Mouse (Mus musculus): ENCODE data around the gene Csmd2. TPM values are rescaled to one million over a fixed set of nuclear protein-coding genes. Genes with fewer than 3 reads are reported as not detected.
"Not testable (repeated sequence)": the region's sequence is repeated elsewhere in the genome, so short reads cannot be mapped to it uniquely, and the experiment has no call there.

Csmd2 gene
- total RNA-seq, 2 experiments from 2014 or later = 36.9 to 49.7 TPM

DNA sequence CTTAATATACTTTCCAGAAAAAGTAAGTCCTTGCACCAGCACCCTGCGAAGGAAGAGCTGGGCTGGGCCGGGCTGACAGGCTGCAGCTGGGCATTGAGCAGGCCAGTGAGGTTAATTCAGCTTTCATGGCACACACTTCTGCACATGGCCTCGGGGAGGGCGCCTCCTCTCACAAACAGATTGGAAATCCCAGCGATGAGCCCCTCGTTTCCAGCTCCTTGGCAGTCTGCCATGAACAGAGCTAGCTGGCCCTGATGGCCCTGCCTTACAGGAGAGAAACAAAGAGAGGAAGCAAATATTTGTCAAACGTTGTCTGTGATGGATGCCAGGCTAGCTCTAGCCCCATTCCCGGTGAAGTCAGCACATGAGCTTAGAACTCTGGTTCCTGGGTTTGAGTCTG lies 463.3 kb downstream of the Csmd2 start:
- DNase-seq (ENCODE audit: extremely low spot score in 1 of 2, low spot score in 1 of 2) = peak in 1 of 2 experiments; percentile 40

DNA sequence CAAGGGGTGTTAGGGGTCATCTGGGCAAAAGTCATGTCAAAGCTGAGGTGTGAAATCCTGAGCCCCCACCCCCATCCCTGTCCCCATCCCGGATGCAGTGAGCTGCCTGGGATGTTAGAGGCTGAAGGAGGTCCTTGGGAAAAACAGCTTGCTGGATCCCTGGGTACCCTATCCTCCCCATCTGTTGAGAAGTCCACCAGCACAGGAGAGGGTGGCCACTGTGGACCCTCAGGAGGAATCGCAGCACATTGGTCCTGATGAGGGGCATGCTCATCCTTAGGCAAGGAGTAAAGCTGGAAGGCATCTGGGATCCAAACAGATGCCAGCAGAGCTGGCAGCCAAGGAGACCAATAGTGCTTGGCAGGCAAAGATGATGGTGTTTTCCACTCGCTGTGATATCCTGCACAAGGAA lies 463.7 kb downstream of the Csmd2 start:
- no peak for DNase-seq (ENCODE audit: extremely low spot score in 1 of 2, low spot score in 1 of 2)

DNA sequence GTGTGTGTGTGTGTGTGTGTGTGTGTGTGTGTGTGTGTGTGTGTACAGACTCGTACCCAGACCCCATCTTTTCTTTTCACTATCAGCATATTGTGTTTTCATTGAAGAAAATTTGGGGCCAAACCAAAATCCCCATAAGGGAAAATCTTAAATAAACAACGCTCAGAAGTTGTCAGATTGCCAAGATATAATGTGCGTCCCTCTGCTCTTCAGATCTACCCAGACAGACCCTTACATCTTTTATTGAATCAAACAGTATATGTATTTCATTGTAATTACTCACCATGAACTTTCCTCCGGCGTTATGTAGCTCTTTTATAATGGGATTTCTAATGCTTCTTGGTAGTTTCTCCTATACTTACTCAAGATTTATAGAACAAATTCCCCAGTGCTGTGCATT lies 479.1 kb downstream of the Csmd2 start:
- no peak for DNase-seq (ENCODE audit: extremely low spot score in 1 of 2, low spot score in 1 of 2)

DNA sequence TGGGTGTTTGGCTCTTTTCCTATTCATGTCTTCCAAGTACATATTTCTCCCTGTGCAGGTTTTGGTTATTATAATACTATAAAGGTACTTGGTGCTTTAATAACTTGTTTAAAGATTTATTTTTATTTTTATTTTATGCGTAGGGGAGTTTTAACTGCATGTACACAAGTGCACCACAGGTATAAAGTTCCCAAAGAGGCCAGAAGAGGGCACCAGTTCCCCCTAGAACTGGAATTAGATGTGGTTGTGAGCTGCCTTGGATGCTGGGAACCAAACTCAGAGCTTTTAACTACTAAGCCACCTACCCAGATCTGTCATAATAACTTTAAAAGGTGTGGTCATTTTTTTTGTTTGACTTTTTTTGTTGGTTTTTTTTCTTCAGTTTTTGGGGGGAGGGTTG lies 480.4 kb downstream of the Csmd2 start:
- no peak for DNase-seq (ENCODE audit: extremely low spot score in 1 of 2, low spot score in 1 of 2)

DNA sequence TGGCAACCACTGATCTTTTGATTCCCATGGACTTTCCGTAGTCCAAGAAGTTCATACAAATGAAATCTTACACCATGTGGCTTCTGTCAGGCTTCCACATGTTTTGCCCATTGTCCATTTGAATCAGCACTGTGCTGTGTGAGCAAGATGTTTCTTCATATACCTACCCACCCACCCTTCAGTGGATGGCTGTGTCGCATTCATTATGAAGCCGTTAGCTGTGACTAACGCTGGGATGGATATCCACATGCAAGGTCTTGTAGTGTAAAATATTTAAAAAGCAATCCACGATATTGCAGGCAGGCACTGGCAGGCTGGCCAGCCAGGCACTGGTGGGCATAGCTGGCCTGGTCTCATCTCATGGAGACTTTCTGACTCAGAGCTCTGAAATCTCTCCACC lies 488.6 kb downstream of the Csmd2 start:
- no peak for DNase-seq (ENCODE audit: extremely low spot score in 1 of 2, low spot score in 1 of 2)

DNA sequence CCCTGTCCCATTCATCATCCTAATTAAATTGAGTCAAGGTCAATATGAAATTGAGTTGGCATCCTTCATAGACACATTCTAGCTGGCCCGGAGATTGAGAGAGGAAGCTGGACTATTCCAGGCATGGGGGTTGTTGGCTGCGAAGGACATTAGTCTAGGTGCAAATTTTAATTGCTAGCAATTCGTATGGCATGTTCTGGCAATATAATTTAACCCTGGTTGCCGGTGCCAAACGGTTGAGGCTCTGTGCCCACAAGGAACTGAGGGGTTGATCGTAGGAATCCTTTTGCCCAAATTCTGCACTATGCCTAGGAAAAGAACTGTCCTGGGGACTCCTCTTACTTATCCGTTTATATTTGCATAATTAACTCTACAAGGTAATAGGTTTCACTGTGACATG lies 496.2 kb downstream of the Csmd2 start:
- DNase-seq (ENCODE audit: extremely low spot score in 1 of 2, low spot score in 1 of 2) = no peak

DNA sequence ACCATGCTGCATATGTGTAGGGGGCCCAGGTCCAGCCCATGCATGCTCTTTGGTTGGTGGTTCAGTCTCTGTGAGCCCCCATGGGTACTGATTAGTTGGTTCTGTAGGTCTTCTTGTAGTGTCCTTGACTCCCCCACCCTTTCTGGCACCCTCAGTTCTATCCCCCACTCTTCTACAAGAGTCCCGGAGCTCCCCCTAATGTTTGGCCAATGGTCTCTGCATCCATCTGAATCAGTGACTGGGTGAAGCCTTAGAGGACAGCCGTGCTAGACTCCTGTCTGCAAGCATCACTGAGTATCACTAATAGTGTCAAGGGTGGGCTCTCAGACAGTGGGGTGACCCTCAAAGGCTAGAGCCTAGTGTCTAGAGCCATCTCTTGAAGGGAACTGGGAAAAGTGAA lies 497.0 kb downstream of the Csmd2 start:
- DNase-seq (ENCODE audit: extremely low spot score in 1 of 2, low spot score in 1 of 2) = peak in 1 of 2 experiments; percentile 22

DNA sequence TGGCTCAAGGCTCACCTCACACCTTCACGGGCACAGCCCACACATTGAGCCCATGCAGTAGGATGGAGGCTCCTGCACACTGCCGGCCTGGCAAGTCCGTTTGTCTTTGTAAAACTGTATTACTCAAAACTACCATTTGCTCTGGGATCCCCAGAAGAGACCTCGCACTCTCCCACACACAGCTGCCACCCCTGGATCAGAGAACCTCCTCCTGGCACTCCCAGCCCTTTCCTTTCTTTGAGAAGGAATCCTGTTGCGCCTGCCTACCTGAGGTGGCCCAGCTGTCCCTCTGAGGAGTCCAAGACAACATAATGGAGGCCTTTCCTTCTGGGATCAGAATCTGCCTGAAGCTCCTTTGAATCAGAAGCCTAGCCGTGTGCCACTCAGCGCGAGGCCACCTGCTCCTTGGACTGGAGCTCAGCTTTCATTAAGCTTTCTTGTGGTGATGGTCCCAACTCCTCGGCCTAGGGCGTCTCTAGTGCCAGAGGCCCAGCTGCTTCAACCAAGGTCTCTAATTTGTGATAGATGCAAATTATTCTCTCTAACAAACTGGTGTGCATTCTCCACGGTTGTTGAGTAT lies 502.0 kb downstream of the Csmd2 start:
- DNase-seq (ENCODE audit: extremely low spot score in 1 of 2, low spot score in 1 of 2) = no peak

DNA sequence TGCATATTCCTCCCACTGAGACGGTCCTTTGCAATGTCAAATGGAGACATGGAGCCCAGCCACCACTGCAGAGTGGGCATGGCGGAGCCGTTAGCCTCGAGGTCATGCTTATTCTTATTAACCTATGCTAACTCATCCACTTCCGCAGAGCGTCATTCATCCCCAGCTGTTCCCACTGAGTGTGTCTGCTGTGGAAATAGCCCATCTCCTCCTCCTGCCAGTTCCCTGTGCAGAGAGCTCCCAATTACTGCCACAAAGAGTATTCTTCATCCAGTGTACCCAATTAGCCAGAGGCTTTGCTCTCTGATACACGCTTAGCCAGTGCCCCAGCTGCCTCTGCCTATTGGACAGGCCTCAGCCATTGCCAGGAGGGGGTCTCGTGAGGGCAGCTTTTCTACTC lies 504.4 kb downstream of the Csmd2 start:
- DNase-seq (ENCODE audit: extremely low spot score in 1 of 2, low spot score in 1 of 2) = no peak

DNA sequence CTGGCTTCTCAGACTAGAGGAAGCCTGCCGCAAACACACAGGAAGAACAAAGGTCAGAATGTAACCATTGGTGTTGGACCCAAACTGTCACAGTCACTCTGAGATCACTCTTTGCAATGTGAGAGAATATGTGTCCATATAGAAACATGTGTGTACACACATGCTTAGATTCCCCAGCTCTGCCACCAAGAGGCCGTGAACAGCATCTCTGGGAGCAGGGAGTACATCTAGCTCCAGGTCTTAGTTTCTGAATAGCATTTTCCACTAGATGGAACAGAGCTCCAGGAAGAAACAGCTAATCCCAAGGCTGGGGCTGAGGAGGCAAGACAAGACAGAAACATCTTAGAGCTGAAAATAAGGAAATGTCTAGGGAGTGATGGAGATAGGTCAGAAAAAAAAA lies 512.3 kb downstream of the Csmd2 start:
- DNase-seq (ENCODE audit: extremely low spot score in 1 of 2, low spot score in 1 of 2) = no peak

DNA sequence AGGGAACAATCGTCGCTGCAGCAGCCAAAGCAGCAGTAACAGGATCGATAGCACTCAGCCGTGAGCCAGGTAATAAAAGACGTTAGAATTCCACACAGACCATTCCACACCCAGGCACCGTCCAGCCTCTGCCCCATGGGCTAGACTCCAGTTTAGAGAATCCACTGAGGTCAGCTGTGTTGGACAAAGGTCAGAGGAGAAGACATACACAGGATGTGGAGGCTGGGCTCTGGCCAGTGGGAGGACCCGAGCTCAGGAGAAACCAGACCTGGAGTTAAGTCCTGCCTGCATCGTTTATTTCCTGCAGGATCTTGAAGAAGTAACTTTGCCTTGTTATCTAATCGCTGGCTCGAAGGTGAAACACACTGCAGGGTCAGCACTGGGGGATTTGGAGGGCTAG lies 519.2 kb downstream of the Csmd2 start:
- DNase-seq (ENCODE audit: extremely low spot score in 1 of 2, low spot score in 1 of 2) = no peak

DNA sequence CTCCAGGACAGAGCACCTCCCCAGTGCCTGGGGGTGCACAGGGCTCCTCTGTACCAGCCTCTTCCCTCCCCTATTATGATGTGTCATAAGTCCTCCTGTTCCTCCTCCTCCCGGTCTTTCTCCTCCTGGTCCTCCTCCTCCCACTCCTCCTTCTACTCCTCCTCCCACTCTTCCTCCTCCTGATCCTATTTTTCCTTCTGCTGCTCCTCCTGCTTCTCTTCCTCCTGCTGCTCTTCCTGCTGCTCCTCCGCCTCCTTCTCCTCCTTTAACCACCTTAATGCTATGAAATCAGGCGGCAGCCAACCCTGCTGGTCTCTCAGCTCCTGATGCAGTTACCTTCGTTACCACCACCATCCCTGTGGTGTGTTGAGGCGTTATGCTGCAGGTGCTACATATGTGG lies 522.2 kb downstream of the Csmd2 start:
- no peak for DNase-seq (ENCODE audit: extremely low spot score in 1 of 2, low spot score in 1 of 2)

DNA sequence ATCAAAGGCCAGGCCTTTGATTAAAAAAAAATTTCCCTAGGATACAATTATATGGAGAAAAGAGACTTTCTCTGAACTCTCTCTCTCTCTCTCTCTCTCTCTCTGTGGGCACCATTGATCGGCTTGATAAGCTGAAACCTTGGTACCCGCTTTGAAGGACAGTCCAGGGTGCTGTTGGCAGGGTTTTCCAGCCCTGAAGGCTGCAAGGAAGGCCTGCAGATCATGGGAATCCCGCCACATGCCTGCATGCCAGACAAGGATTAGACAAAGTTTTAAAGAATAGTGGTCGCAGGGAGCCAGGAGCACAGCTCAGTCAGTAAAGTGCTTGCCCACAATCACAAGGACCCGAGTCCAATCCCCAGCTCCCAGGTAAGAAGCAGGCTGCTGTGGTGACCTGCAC lies 526.8 kb downstream of the Csmd2 start:
- DNase-seq (ENCODE audit: extremely low spot score in 1 of 2, low spot score in 1 of 2) = no peak

DNA sequence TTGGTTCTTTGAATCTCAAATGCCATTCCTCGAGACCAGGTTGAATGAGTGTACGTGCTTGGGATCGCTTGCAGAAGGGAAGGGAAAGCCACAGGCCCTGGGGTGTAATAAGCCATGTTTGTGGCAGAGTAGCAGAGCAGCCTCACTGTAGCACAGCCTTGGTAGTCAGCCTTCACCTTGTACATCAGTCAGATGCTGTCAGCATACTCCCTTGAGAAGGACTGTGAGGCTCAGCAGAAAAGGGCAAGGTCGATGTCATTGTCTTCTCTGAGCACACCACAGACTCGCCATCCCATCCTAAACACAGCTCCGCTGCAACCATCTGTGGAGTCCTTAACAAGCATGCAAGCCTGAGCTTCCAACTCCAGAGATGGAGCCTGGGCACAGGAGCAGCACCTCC lies 533.6 kb downstream of the Csmd2 start:
- DNase-seq (ENCODE audit: extremely low spot score in 1 of 2, low spot score in 1 of 2) = no peak

DNA sequence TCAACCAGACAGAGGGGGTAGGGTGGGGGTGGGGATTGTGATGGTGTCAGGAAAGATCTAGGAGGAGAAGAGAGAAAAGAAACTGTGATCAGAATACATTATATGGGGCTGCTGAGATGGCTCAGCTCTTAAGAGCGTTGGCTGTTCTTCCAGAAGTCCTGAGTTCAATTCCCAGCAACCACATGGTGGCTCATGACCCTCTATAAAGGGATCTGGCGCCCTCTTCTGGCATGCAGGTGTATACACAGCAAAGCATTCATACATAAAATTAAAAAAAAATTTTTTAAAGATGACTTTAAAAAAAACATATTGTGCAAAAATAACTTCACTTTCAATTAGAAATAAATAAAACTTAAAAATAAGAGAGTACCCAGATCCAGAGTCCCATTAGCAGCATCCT lies 555.7 kb downstream of the Csmd2 start:
- DNase-seq (ENCODE audit: extremely low spot score in 1 of 2, low spot score in 1 of 2) = peak in 1 of 2 experiments; percentile 62

DNA sequence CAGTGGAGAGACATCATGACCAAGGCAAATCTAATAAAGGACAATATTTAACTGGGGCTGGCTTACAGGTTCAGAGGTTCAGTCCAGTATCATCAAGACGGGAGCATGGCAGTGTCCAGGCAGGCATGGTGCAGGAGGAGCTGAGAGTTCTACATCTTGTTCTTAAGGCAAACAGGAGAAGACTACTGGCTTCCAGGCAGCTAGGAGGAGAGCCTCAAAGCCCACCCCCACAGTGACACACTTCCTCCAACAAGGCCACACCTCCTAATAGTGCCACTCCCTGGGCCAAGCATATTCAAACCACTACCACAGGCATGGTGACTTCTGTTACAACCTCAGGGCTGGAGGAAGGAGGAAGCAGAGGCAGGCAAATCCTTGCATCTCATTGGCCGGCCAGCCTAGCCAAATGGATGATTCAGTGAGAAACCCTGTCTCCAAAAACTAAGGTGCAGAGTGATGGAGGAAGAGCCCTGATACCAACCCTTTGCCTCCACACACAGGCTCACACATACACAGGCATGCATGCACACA lies 556.4 kb downstream of the Csmd2 start:
- not testable (repeated sequence) for DNase-seq (ENCODE audit: extremely low spot score in 1 of 2, low spot score in 1 of 2)

DNA sequence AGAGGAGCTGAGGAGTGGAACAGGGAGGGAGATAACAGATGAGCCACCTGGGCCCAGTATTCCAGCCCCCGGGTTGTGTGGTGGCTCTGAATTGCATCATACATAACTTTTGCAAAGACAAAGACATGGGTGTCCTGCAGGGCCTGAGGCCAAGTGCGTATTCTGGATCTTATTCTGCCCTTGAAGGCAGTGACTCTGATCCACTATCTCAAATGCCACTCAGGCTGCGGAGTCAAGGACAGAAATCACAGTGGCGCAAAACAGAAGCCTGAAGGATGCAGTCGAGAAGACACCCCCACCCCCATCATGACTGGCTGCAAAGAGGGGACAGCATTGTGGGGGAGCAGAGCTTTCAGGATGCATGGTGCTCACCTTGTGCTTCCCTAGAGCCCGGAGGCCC lies 563.1 kb downstream of the Csmd2 start:
- DNase-seq (ENCODE audit: extremely low spot score in 1 of 2, low spot score in 1 of 2) = no peak

DNA sequence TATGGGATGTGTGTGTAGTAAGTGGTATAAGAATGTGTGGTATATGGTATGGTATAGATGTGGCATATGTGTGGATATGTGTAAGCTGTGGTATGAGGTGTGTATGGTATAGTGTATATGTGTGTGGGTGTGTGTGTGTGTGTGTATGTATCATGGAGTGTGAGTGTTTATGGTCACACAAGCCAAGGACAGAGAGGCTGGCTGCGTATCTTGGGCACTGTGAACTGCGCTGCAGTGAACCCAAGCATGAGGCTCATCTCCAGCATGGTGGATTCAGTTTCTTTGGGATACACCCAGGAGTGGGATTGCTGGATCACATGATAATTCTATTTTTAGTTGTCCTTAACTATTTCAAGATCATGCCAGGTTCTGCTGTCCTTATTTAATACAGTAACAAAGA lies 566.5 kb downstream of the Csmd2 start:
- DNase-seq (ENCODE audit: extremely low spot score in 1 of 2, low spot score in 1 of 2) = no peak

DNA sequence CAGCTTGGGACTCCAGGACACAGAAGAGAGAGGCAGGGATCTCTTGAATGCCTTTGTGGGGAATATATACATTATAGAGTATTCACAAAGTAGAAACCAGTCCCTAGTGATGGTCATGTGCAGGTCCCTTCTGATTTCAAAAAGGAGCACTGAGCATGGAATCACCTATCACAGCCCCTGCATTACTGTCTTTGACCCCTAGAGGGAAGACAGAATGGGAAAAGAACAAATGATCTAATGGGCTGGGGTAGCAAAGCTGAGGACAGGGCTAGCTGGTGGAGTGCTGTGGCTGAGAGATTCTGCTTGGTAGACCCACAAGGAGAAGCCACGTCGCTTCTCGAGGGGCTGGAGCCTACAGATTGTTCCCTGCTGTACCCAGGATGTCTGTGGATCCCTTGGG lies 572.7 kb downstream of the Csmd2 start:
- no peak for DNase-seq (ENCODE audit: extremely low spot score in 1 of 2, low spot score in 1 of 2)

DNA sequence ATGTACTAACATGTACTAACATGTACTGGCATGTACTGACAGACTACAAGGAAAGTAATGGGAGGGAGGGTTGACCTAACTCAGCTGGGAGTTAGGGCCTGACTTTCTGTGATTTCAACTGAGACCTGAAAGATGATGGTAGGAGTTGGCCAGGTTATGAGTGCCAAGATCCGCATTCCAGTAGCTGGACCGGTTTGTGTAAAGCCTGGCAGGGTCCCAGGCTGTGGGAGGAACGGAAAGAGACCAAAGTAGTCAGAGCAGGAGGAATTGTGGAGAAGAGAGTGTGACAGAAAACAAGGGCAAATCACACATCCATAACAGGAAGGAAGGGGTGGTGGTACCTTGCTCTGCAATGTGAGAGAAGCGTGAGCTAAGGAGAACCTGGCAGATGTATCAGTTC lies 588.2 kb downstream of the Csmd2 start:
- no peak for DNase-seq (ENCODE audit: extremely low spot score in 1 of 2, low spot score in 1 of 2)

DNA sequence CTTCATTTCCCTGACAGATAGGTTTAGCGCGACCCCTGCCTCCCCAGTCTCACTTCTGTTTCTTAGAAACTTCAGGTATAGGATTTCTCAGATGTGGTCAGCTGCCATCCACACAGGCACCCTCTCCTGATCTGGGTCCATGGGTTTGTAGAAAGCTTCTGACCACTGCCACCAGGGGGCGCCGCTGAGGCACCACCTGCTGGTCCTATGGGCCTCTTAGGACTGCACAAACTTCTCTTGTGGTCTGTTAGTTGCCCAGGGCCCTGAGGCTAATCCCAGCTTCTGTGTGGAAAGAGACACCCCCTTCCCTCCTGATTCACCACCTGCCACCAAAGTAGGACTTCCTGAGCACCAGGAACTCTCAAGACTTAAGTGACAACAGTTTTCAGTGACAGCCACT lies 591.5 kb downstream of the Csmd2 start:
- peak in 1 of 2 experiments; percentile 25 for DNase-seq (ENCODE audit: extremely low spot score in 1 of 2, low spot score in 1 of 2)

DNA sequence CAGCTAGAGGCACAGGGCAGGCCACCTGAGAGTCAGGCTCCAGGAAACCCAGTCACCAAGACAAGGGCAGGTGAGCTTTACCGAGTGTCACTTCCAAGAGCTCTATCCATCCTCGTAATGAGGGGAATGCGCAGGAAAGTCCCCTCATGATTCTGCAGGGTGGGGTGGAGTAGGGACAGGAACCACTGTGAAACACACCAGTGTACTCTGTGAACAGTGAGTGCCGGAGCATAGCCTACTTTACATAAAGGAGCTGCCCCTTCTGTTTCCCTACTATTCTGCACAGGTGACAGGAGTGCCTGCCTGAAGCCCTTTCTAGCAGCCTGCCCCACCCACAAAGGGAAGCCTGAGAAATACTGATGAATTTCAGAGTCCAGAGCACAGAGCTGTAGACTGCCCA lies 605.6 kb downstream of the Csmd2 start:
- DNase-seq (ENCODE audit: extremely low spot score in 1 of 2, low spot score in 1 of 2) = no peak

DNA sequence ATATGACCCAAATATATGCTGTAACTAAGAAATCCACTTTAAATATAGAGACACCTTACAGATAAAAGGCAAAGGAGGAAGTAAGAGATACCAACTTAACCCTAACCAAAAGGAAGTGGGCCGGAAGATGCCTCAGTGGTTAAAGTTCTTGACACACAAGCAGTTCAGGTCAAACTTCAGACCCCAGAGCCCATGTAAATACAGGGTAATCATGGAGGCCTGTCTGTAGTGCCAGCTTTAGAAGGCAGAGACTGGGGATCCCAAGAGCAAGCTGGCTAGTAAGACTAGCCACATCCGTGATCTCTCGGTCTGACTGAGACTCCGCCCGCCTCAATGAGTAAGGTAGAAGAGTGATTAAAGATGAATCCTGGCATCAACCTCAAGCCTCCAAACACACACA lies 606.4 kb downstream of the Csmd2 start:
- DNase-seq (ENCODE audit: extremely low spot score in 1 of 2, low spot score in 1 of 2) = no peak

All from layer of hippocampus, postnatal 25 days (tissue).